Mouse (Mus musculus) activated CD4-positive, CD25-positive, alpha-beta regulatory T cell, adult 4 months (primary cell): Measurements from ENCODE around the gene Olfr1335. TPM values are rescaled to one million over a fixed set of nuclear protein-coding genes. Genes with fewer than 3 reads are reported as not detected.
"Not testable (repeated sequence)": the region's sequence is repeated elsewhere in the genome, so short reads cannot be mapped to it uniquely, and the experiment has no call there.

Experiments used
- ATAC-seq: one replicate; pipeline ENCODE4 v1.8.0; 2017
- polyA plus RNA-seq, 2 experiments: library from polyadenylated mRNA; unstranded; fragments of 100-300 nt; shearing (Covaris generic); gene quantifications; one replicate each; pipeline ENCODE4 v1.2.1; 2017

Olfr1335 gene
- not detected for polyA plus RNA-seq

GRCm38 (mm10) chr4:118809844-118810243 is at the start of gene Olfr1335:
TSS of gene Olfr1335 (minus strand) at chr4:118809944.
- ATAC-seq: no peak

DNA sequence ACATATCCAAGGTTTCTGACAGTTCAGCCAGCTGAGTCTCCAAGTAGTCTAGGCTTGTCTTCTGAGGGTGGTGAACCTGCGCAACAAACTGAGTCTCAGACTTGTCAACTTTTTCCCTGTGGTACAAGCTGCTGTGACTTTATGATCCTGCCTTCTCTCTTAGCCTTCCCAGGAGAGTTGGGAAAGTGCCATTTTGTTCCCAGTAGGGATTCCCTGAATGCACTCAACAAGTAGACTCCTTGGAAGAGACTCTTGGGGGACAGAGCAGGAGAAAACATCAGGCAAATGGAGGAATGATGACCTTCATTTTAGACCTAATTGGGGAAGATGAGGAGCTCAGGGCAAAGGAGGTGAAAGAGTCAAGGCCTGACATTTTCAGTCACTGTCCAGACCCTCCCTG is 26.4 kb upstream of the Olfr1335 start, which contains the start of gene Olfr1333:
Gene Olfr1333 (minus strand): TSS at position 101 of the 400 bp plus-strand sequence.
- ATAC-seq: no peak

DNA sequence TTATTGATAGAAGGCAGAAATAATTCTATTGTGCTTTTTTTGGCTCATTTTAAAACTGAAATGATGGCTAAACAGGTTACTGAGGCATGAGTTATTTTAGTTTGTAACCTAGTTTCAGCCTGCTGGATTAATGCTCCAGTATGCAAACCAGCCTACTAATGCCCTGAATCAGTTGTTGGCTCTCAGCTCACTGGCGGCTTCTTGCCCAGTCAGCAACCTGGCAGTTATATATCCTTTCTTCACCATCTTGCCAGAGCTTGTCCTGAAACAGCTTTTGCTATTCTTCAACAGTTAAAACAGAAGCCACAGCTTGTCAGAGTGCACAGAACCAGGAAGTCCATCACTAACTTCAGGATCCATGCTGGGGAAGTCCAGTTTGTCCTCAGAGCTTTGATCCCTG is 9.2 kb upstream of the Olfr1335 start:
- ATAC-seq: no peak

DNA sequence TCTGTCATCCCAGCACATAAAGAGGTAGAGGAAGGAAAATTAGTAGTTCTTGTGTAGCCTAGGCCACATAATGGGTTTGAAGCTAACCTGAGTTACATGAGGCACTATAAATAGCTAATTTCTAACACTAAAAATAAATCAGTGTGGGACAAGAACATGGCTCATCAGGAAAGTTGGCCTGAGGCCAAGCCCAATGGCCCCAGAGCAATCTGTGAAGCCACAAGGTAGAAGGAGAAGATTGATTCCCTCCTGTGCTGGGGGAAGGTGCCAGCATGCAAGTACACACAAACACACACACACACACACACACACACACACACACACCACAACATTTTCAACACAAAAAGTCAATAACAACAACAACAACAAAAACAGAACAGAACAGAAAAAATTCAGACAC is 16.9 kb downstream of the Olfr1335 start:
- not testable (repeated sequence) for ATAC-seq

DNA sequence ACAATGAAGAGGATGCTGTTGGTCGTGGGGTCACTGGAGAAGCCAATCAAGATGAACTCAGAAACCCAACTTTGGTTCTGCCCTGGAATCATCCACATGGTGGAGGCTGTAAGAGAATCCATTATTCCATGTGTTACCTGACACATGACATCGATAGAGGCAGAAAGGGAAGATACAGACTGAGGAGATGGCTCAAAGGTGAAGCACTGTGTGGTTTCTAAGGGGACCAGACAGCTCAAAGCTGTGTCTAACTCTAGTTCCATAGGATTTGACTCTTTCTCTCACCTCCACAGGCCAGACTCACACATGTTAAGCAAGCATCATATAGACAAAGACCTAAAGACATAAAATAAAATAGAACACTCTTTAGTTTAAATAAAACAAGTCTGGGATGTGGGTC is 27.3 kb downstream of the Olfr1335 start, which contains the start of gene Olfr1337:
Gene Olfr1337 (minus strand): TSS at position 101 of the 400 bp plus-strand sequence.
- ATAC-seq: no peak

Other genes starting within 250 kb of the Olfr1335 start
- not detected for gene Cfap57, start 189.2 kb downstream of the Olfr1335 start, polyA plus RNA-seq
- gene Ebna1bp2, start 189.1 kb downstream of the Olfr1335 start, polyA plus RNA-seq: 100 to 1,000 TPM; 163 to 165 TPM
- not detected for gene Olfr62, start 151.0 kb downstream of the Olfr1335 start, polyA plus RNA-seq
- gene Olfr1342, start 117.2 kb downstream of the Olfr1335 start, polyA plus RNA-seq: not detected
- gene Olfr1341, start 106.4 kb downstream of the Olfr1335 start, polyA plus RNA-seq: not detected
- gene Olfr1340, start 89.8 kb downstream of the Olfr1335 start, polyA plus RNA-seq: not detected
- not detected for gene Olfr1339, start 77.8 kb downstream of the Olfr1335 start, polyA plus RNA-seq
- under 1 TPM in 1 of 2 experiments, not detected in 1; 0.20 TPM for gene Olfr1338, start 51.2 kb downstream of the Olfr1335 start, polyA plus RNA-seq
- not detected for gene Olfr1337, start 27.4 kb downstream of the Olfr1335 start, polyA plus RNA-seq
- gene Olfr1333, start 26.3 kb upstream of the Olfr1335 start, polyA plus RNA-seq: not detected
- under 1 TPM in 1 of 2 experiments, not detected in 1; 0.17 TPM for gene Olfr1331, start 54.7 kb upstream of the Olfr1335 start, polyA plus RNA-seq
- gene Olfr1330, start 78.7 kb upstream of the Olfr1335 start, polyA plus RNA-seq: under 1 TPM in 1 of 2 experiments, not detected in 1; 0.21 TPM
- not detected for gene Olfr1329, start 107.5 kb upstream of the Olfr1335 start, polyA plus RNA-seq
- not detected for gene Olfr1328, start 128.7 kb upstream of the Olfr1335 start, polyA plus RNA-seq
- gene Lao1, start 151.6 kb upstream of the Olfr1335 start, polyA plus RNA-seq: not detected